Mouse (Mus musculus): ENCODE measurements around the gene Rxfp3.

DNA sequence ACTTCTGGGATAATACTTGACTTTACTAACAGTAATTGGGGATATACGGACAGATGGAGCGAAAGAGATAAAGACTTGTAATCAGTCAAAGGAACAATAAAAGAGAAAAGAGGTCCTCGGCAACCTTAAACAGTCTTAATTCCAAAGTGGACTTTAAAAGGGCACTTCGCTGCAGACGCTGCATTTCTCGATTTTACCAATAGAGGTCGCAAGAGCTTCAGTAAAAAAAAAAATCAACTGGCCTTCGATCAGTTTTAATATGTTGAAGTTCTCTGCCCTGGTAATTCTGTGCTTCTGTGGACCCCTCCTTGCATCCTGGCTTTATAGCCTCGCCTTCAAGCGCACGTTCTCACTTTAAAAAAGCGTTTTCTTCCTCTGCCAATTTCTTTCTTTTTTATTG is 685 bp upstream of the Rxfp3 start:
- TF ChIP-seq CTCF (IDR thresholded peaks at IDR 0.05; ENCODE audit: extremely low read depth, insufficient read depth, insufficient read length, insufficient replicate concordance) = peak; percentile 5; the same call in 1 of the 2 replicates
- no peak for TF ChIP-seq POLR2A (IDR thresholded peaks at IDR 0.05; ENCODE audit: low read depth, low read length)

Measured in spleen, adult 2 months (tissue).